Mouse (Mus musculus) neural tube, embryonic 11.5 days (tissue): ENCODE results near the gene Cypt2. TPM values are rescaled to one million over a fixed set of nuclear protein-coding genes. Genes with fewer than 3 reads are reported as not detected.
"Not testable (repeated sequence)": the region's sequence is repeated elsewhere in the genome, so short reads cannot be mapped to it uniquely, and the experiment has no call there.

ENCODE experiments used
- ATAC-seq: fragments of 200-750 bp; cut with Nextera tagmentation; 2 replicates; pipeline ENCODE4 v1.8.0; 2017; ENCODE audit warnings: moderate number of reproducible peaks, mild to moderate bottlenecking, moderate TSS enrichment, moderate library complexity; ENCODE audit not compliant: insufficient read depth, low FRiP score, low TSS enrichment
- DNase-seq: peaks from one replicate; pipeline ENCODE4 v3.0.0-alpha.2; 2015; ENCODE audit warnings: low spot score
- H3K27ac ChIP-seq: fragments of 300-500 bp; sonication (generic); 2 replicates; pipeline ENCODE4 v1.5.1; 2014; ENCODE audit warnings: low read depth, mild to moderate bottlenecking, low read length
- H3K27me3 ChIP-seq: fragments of 300-500 bp; sonication (generic); 2 replicates; pipeline ENCODE4 v1.6.1; 2014; ENCODE audit warnings: mild to moderate bottlenecking, low read length, mixed read lengths; ENCODE audit not compliant: control insufficient read depth, insufficient read depth
- H3K36me3 ChIP-seq: fragments of 300-500 bp; sonication (generic); 2 replicates; pipeline ENCODE4 v1.6.1; 2014; ENCODE audit warnings: mild to moderate bottlenecking, low read length, moderate library complexity, mixed read lengths; ENCODE audit not compliant: control insufficient read depth, insufficient read depth
- H3K4me1 ChIP-seq: fragments of 300-500 bp; sonication (generic); 2 replicates; pipeline ENCODE4 v1.6.1; 2014; ENCODE audit warnings: low read length, mixed read lengths; ENCODE audit not compliant: control insufficient read depth, insufficient read depth
- H3K4me2 ChIP-seq: fragments of 300-500 bp; sonication (generic); 2 replicates; pipeline ENCODE4 v1.6.1; 2014; ENCODE audit warnings: low read depth, mild to moderate bottlenecking, moderate library complexity
- H3K4me3 ChIP-seq: fragments of 300-500 bp; sonication (generic); 2 replicates; pipeline ENCODE4 v1.5.1; 2014; ENCODE audit warnings: low read depth, low read length
- H3K9ac ChIP-seq: fragments of 300-500 bp; sonication (generic); 2 replicates; pipeline ENCODE4 v1.6.1; 2014; ENCODE audit warnings: mild to moderate bottlenecking, low read length
- H3K9me3 ChIP-seq: fragments of 300-500 bp; sonication (generic); 2 replicates; pipeline ENCODE4 v1.6.1; 2016; ENCODE audit warnings: low read length; ENCODE audit not compliant: control insufficient read depth
- WGBS: fragments of 180-500 bp; shearing (Covaris S2); extraction: QIAGEN DNeasy Blood & Tissue Kit; methylation state at CpG from one replicate; pipeline ENCODE4 v1.1.7; 2014; 5-methylcytosine and 5-hydroxymethylcytosine counted together
- polyA plus RNA-seq: library from polyadenylated mRNA; unstranded; fragments of >200 nt; fragmentation: Nextera tagmentation; extraction: Ambion mirVana; gene quantifications from 2 replicates; pipeline ENCODE4 v1.2.1, GENCODE M21; 2014

The Cypt2 gene
- polyA plus RNA-seq, result not detected in 2 replicates

- not testable (repeated sequence) for ATAC-seq, H3K27ac ChIP-seq, H3K27me3 ChIP-seq, H3K4me3 ChIP-seq, DNase-seq, H3K36me3 ChIP-seq, H3K4me1 ChIP-seq, H3K4me2 ChIP-seq, H3K9ac ChIP-seq, H3K9me3 ChIP-seq
- WGBS, result 98% methylated on average over 4 of the region's 4 CpGs
Measured at GRCm38 (mm10) chrX:105499472-105499871, at the start of gene Cypt2. Gene Cypt2 (plus strand): TSS chrX:105499772.

GRCm38 (mm10) chrX:105546234-105546633, 46.7 kb downstream of the Cypt2 start:
- WGBS, result 58% methylated on average over 6 of the region's 6 CpGs
- Histone ChIP-seq H3K4me1 (no peaks in the 10 kb centered on the region), H3K4me2 (no peak overlapping the region), H3K4me3 (no peak overlapping the region), H3K9me3 (no peaks in the 10 kb centered on the region), H3K27me3 (no peaks in the 10 kb centered on the region), H3K9ac (no peak overlapping the region), H3K27ac (no peak overlapping the region), H3K36me3 (no peaks in the 10 kb centered on the region)
- ATAC-seq (peak; percentile 31; the same call in 1 of the 2 replicates), DNase-seq (peak; percentile 9)
